Mouse (Mus musculus) telencephalon, adult 2 months (tissue): Measurements from ENCODE around the gene Ddx55.
"Not testable (repeated sequence)": the region's sequence is repeated elsewhere in the genome, so short reads cannot be mapped to it uniquely, and the experiment has no call there.

ENCODE experiments used
- DNase-seq: peaks from one replicate; pipeline ENCODE4 v3.0.0-alpha.2; 2011; ENCODE audit warnings: low read depth, low spot score

Gene Ddx55

GRCm38 (mm10) chr5:124538813-124539792, 13.6 kb upstream of the Ddx55 start:
- peak; percentile 77 for DNase-seq

- no peak for DNase-seq
Observed at GRCm38 (mm10) chr5:124539905-124540304, 12.8 kb upstream of the Ddx55 start.

- DNase-seq = peak; percentile 97
Observed at GRCm38 (mm10) chr5:124540383-124540786, 12.3 kb upstream of the Ddx55 start, which contains the start of gene Tmed2. TSS of gene Tmed2 (plus strand) at chr5:124540695.

GRCm38 (mm10) chr5:124540905-124541601, 11.6 kb upstream of the Ddx55 start:
- no peak for DNase-seq

- DNase-seq = no peak
Observed at GRCm38 (mm10) chr5:124541602-124541973, 11.1 kb upstream of the Ddx55 start.

- DNase-seq = not testable (repeated sequence)
Observed at GRCm38 (mm10) chr5:124550737-124551136, 1.9 kb upstream of the Ddx55 start.

- DNase-seq = not testable (repeated sequence)
Observed at GRCm38 (mm10) chr5:124551349-124552093, 1.1 kb upstream of the Ddx55 start.

- DNase-seq = no peak
Observed at GRCm38 (mm10) chr5:124552094-124552472, 581 bp upstream of the Ddx55 start.

- no peak for DNase-seq
Observed at GRCm38 (mm10) chr5:124553607-124554006, 943 bp downstream of the Ddx55 start.

GRCm38 (mm10) chr5:124555145-124555544, 2.5 kb downstream of the Ddx55 start:
- no peak for DNase-seq

- no peak for DNase-seq
Observed at GRCm38 (mm10) chr5:124571068-124571467, 18.4 kb downstream of the Ddx55 start.

GRCm38 (mm10) chr5:124575467-124575866, 22.8 kb downstream of the Ddx55 start:
- DNase-seq = no peak

- DNase-seq = peak; percentile 92
Observed at GRCm38 (mm10) chr5:124578633-124579317, 26.1 kb downstream of the Ddx55 start, which contains the start of the genes Eif2b1 and Gtf2h3. TSS of gene Eif2b1 (minus strand) at chr5:124579131. TSS of gene Gtf2h3 (plus strand) at chr5:124579140.

- DNase-seq = no peak
Observed at GRCm38 (mm10) chr5:124582515-124582914, 29.9 kb downstream of the Ddx55 start.

GRCm38 (mm10) chr5:124592768-124593167, 40.1 kb downstream of the Ddx55 start:
- DNase-seq = peak; percentile 33

GRCm38 (mm10) chr5:124598224-124599174, 45.8 kb downstream of the Ddx55 start:
- DNase-seq = peak; percentile 97

- not testable (repeated sequence) for DNase-seq
Observed at GRCm38 (mm10) chr5:124599726-124600125, 47.1 kb downstream of the Ddx55 start.

- DNase-seq = no peak
Observed at GRCm38 (mm10) chr5:124602349-124602748, 49.7 kb downstream of the Ddx55 start.

GRCm38 (mm10) chr5:124604296-124604695, 51.6 kb downstream of the Ddx55 start:
- DNase-seq = no peak
